Mouse (Mus musculus): ENCODE results near the gene Adm. TPM values are rescaled to one million over a fixed set of nuclear protein-coding genes. Genes with fewer than 3 reads are reported as not detected.
A peak's percentile ranks its signal among the peaks of the same experiment; 100 is the strongest.
"Not testable (repeated sequence)": the region's sequence is repeated elsewhere in the genome, so short reads cannot be mapped to it uniquely, and the experiment has no call there.

The Adm gene
- 4.1 and 5.2 TPM in 2 replicates for polyA plus RNA-seq (2016; fragmentation: Nextera tagmentation; extraction: Ambion mirVana)

DNA sequence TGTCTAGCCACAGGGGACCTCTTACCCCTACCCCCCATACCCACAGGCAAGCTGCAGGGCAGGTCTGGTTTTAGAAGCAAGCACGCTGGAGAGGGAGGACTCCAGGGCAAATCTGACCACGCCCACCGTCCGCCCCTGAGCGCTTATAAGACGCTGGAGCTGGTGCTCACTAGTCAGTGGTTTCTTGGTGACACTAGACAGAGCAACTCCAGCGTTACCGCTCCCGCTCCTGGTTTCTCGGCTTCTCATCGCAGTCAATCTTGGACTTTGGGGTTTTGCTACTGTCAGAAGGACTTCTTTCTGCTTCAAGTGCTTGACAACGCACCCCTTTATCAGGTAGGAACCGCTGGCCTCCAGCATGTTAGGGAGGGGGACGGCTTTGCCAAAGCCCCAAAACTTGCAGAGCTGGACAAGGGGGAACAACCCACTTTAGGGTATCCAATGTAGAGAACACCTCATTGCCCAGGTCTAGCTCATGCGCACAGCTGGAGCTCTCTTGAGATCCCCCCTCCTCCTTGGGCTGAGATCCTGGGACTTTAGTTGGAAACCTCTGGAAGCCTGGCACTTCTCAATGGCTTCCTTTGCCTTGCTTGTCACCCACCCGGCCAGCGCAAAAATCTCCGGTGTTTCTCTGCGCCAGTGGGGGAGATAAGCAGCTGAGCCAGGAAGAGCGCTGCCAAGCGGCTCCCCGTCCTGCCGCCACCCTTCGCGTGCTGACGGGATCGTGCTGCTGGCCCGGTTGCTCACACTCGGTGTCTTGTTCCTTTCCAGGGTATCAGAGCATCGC is at the start of gene Adm:
Gene Adm (plus strand): TSS at position 176 of the 787 bp plus-strand sequence.
- Histone ChIP-seq H3K27me3 (ENCODE audit: poor library complexity, severe bottlenecking) (peaks cover 96% of the 10 kb centered on the region), H3K27ac (peak within 1 kb of the TSS; percentile 20; the same call in 1 of the 2 replicates), H3K4me3 (peak within 1 kb of the TSS; percentile 57), H3K36me3 (replicated peaks) (no peaks in the 10 kb centered on the region), H3K4me1 (peaks cover 53% of the 10 kb centered on the region), H3K9me3 (no peaks in the 10 kb centered on the region)
- DNase-seq (ENCODE audit: extremely low spot score, low spot score), result peak; percentile 73
- 1% methylated on average over 30 of the region's 30 CpGs for WGBS

DNA sequence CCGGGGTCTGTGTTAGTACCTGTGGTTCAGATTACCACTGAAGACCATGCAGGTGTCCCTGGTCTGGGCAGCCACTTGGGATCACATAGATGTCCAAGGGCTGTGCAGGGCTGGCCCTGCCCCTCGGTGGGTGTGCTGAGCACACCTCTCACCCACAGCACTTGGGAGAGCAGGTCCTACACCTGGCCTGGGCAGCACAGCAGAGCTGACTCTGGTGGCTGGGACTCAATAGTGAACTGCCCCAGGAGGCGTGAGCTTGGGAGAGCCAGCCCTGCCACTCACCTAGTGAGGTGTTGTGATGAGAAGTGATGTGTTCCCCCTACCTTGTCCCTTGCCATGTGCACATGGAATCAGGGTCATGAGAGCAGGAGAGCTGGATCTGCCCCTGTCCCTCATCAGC is 43.8 kb upstream of the Adm start:
- no peaks in the 10 kb centered on the region for H3K27me3 ChIP-seq (ENCODE audit: poor library complexity, severe bottlenecking)
- no peak overlapping the region for H3K27ac ChIP-seq
- peaks cover 4% of the 10 kb centered on the region; the same call in 1 of the 2 replicates for H3K4me1 ChIP-seq
- 90% methylated on average over 3 of the region's 3 CpGs for WGBS
- no peak for DNase-seq (ENCODE audit: extremely low spot score, low spot score)
- H3K4me3 ChIP-seq, result no peak overlapping the region
- H3K9me3 ChIP-seq, result no peaks in the 10 kb centered on the region
- no peaks in the 10 kb centered on the region for H3K36me3 ChIP-seq (replicated peaks)

GRCm38 (mm10) chr7:110584159-110584558 is 43.3 kb upstream of the Adm start:
- no peaks in the 10 kb centered on the region for H3K9me3 ChIP-seq
- WGBS, result 71% methylated on average over 2 of the region's 2 CpGs
- DNase-seq (ENCODE audit: extremely low spot score, low spot score), result no peak

DNA sequence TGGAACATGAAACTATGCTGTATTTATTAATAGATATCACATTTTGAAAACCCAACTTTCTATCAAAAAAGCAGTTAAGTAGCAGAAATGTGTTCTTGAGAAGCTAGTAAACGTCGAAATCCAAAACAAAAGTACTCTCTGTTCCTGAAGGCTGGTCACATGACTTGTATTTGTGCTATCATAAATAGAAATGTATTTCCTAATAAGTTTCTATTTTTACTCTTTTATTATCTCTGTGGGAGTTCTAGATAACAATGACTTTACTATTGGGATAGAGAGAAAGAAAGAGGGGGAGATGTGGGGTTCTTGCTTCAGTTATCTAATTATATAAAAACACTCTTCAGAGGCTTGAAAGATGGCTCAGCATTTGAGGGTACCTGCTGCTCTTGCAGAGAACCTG is 42.2 kb upstream of the Adm start:
- Histone ChIP-seq H3K27me3 (ENCODE audit: poor library complexity, severe bottlenecking) (no peaks in the 10 kb centered on the region), H3K4me1 (peaks cover 4% of the 10 kb centered on the region; the same call in 1 of the 2 replicates), H3K9me3 (no peaks in the 10 kb centered on the region), H3K4me3 (no peak overlapping the region), H3K27ac (no peak overlapping the region), H3K36me3 (replicated peaks) (no peaks in the 10 kb centered on the region)
- no peak for DNase-seq (ENCODE audit: extremely low spot score, low spot score)
- 85% methylated on average over 2 of the region's 2 CpGs for WGBS

More at GRCm38 (mm10) chr7:110584159-110584558, 43.3 kb upstream of the Adm start:
- H3K4me1 ChIP-seq, result peaks cover 4% of the 10 kb centered on the region; the same call in 1 of the 2 replicates
- no peak overlapping the region for H3K27ac ChIP-seq
- H3K4me3 ChIP-seq, result no peak overlapping the region
- no peaks in the 10 kb centered on the region for H3K36me3 ChIP-seq (replicated peaks)
- H3K27me3 ChIP-seq (ENCODE audit: poor library complexity, severe bottlenecking), result no peaks in the 10 kb centered on the region

DNA sequence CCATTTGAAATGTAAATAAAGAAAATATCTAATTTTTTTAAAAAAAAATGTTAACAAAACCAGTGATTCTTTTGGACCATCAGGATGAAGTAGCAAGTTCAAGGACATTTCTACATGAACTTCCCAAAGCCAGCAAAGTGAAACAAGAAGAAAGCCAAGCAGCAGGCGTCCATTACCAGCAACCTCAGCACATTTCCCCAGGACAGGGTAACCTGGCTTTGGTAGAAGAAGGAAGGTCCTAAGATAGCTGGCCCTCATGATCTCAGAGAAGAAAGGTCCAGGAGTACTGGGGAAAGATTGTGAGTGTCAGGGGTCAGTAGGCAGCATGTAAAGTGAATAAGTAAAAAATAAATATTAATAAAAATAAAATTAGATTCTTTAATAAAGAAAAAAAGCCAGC is 39.7 kb upstream of the Adm start:
- Histone ChIP-seq H3K36me3 (replicated peaks) (no peaks in the 10 kb centered on the region), H3K4me3 (no peak overlapping the region), H3K9me3 (no peaks in the 10 kb centered on the region), H3K27me3 (ENCODE audit: poor library complexity, severe bottlenecking) (no peaks in the 10 kb centered on the region), H3K4me1 (peaks cover 4% of the 10 kb centered on the region; the same call in 1 of the 2 replicates), H3K27ac (no peak overlapping the region)
- 86% methylated on average over 1 of the region's 1 CpGs for WGBS
- no peak for DNase-seq (ENCODE audit: extremely low spot score, low spot score)

DNA sequence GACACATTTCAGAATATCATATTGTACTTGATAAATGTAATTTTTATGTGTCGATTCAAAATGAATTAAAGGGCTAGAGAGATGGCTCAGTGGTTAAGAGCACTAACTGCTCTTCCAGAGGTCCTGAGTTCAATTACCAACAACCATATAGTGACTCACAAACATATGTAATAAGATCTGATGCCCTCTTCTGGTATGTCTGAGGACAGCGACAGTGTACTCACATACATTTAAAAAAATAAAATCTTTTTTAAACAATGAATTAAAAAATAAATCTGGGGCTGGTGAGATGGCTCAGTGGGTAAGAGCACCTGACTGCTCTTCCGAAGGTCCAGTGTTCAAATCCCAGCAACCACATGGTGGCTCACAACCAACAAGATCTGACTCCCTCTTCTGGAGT is 33.5 kb upstream of the Adm start:
- not testable (repeated sequence) for H3K36me3 ChIP-seq (replicated peaks); H3K9me3 ChIP-seq; H3K4me1 ChIP-seq; DNase-seq (ENCODE audit: extremely low spot score, low spot score); H3K4me3 ChIP-seq; H3K27me3 ChIP-seq (ENCODE audit: poor library complexity, severe bottlenecking); H3K27ac ChIP-seq
- 94% methylated on average over 3 of the region's 3 CpGs for WGBS

- H3K36me3 ChIP-seq (replicated peaks), result peaks cover 10% of the 10 kb centered on the region
- H3K9me3 ChIP-seq, result no peaks in the 10 kb centered on the region; the same call in 1 of the 2 replicates
- H3K4me1 ChIP-seq, result no peaks in the 10 kb centered on the region
- DNase-seq (ENCODE audit: extremely low spot score, low spot score), result no peak
- WGBS, result 95% methylated on average over 1 of the region's 1 CpGs
- no peak overlapping the region for H3K4me3 ChIP-seq
- H3K27ac ChIP-seq, result no peak overlapping the region
- H3K27me3 ChIP-seq (ENCODE audit: poor library complexity, severe bottlenecking), result no peaks in the 10 kb centered on the region
These were observed 30.3 kb upstream of the Adm start for GRCm38 (mm10) chr7:110597141-110597540.

GRCm38 (mm10) chr7:110605476-110605875 is 22.0 kb upstream of the Adm start:
- WGBS, result 85% methylated on average over 4 of the region's 4 CpGs
- Histone ChIP-seq H3K27me3 (ENCODE audit: poor library complexity, severe bottlenecking) (no peaks in the 10 kb centered on the region), H3K27ac (no peak overlapping the region), H3K36me3 (replicated peaks) (0 out of 2 replicates have a peak, but pooled peaks cover 3% of the 10 kb centered on the region), H3K4me1 (0 out of 2 replicates have a peak, but pooled peaks cover 3% of the 10 kb centered on the region), H3K9me3 (no peaks in the 10 kb centered on the region; the same call in 1 of the 2 replicates), H3K4me3 (no peak overlapping the region)
- no peak for DNase-seq (ENCODE audit: extremely low spot score, low spot score)

DNA sequence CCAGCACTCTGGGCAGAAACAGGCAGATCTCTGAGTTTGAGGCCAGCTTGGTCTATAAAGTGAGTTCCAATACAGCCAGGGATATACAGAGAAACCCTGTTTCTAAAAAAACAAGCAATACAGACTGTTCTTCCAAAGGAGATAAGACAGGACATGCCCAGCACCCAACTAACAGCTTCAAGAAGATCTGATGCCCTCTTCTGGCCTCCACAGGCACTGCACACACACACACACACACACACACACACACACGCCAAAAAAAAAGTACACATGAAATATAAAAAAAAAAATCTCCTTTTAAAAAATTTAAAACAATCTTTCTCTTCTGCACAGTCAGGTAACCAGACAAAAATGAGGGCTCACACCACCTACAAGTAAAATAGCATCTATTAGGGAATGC is 20.6 kb upstream of the Adm start:
- H3K27me3 ChIP-seq (ENCODE audit: poor library complexity, severe bottlenecking), result no peaks in the 10 kb centered on the region
- 0 out of 2 replicates have a peak, but pooled peaks cover 3% of the 10 kb centered on the region for H3K36me3 ChIP-seq (replicated peaks)
- no peak overlapping the region for H3K4me3 ChIP-seq
- no peaks in the 10 kb centered on the region; the same call in 1 of the 2 replicates for H3K9me3 ChIP-seq
- DNase-seq (ENCODE audit: extremely low spot score, low spot score), result no peak
- no peak overlapping the region for H3K27ac ChIP-seq
- WGBS, result 94% methylated on average over 1 of the region's 1 CpGs
- H3K4me1 ChIP-seq, result 0 out of 2 replicates have a peak, but pooled peaks cover 3% of the 10 kb centered on the region

DNA sequence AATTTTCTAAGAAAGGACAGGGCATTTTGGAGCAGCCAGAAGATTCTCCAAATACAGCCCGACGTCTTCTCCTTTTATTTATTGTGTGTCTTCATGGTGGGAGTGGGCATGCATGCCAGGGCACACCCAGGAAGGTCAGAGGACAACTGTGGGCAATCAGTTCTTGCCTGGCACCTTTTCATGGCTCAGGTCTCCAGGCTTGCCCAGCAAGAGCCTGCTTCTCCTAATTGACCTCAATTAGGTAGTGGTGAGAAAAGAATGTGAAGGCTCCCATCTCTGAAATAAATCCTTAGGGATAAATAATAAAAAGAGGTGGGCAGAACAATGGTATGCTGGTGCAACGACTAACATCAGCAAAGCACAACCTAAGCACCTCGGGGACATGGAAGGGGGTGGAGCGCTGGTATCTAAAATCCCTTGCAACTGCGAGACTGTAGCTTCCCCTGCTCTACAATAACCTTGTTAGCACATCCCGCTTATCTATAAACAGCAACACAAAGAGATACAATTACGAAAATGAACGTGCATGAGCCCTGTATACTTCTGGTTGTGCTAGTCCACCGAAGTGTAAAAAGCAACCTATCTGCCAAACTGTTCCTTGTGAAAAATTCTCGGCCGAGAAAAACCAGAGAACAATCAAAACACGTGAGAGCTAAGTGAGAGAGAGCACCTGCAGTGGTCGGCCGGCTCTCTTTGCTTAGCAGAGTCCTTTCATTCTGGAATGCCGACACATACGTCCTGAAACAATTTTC is 13.9 kb upstream of the Adm start:
- H3K27me3 ChIP-seq (ENCODE audit: poor library complexity, severe bottlenecking), result peaks cover 17% of the 10 kb centered on the region
- peak overlapping the region; percentile 98 for H3K27ac ChIP-seq
- 5% methylated on average over 17 of the region's 17 CpGs for WGBS
- H3K9me3 ChIP-seq, result no peaks in the 10 kb centered on the region
- peak overlapping the region; percentile 93 for H3K4me3 ChIP-seq
- no peak for DNase-seq (ENCODE audit: extremely low spot score, low spot score)
- no peaks in the 10 kb centered on the region for H3K36me3 ChIP-seq (replicated peaks)
- peaks cover 26% of the 10 kb centered on the region for H3K4me1 ChIP-seq

- Histone ChIP-seq H3K27me3 (ENCODE audit: poor library complexity, severe bottlenecking) (peaks cover 18% of the 10 kb centered on the region), H3K9me3 (no peaks in the 10 kb centered on the region), H3K4me3 (peak within 1 kb of the TSS; percentile 93), H3K36me3 (replicated peaks) (no peaks in the 10 kb centered on the region), H3K27ac (peak within 1 kb of the TSS; percentile 98), H3K4me1 (peaks cover 26% of the 10 kb centered on the region)
- WGBS, result under 1% methylated on average over 126 of the region's 127 CpGs
- peak; percentile 89 for DNase-seq (ENCODE audit: extremely low spot score, low spot score)
These were observed 13.1 kb upstream of the Adm start, which contains the start of gene Sbf2 for GRCm38 (mm10) chr7:110614133-110615063. Sbf2 (minus strand) TSS chr7:110614922.

- H3K27me3 ChIP-seq (ENCODE audit: poor library complexity, severe bottlenecking), result peaks cover 24% of the 10 kb centered on the region
- WGBS, result under 1% methylated on average over 20 of the region's 20 CpGs
- H3K4me3 ChIP-seq, result peak overlapping the region; percentile 93
- peak; percentile 70 for DNase-seq (ENCODE audit: extremely low spot score, low spot score)
- peaks cover 26% of the 10 kb centered on the region for H3K4me1 ChIP-seq
- peak overlapping the region; percentile 98 for H3K27ac ChIP-seq
- H3K36me3 ChIP-seq (replicated peaks), result no peaks in the 10 kb centered on the region
- no peaks in the 10 kb centered on the region for H3K9me3 ChIP-seq
These were observed 12.3 kb upstream of the Adm start for GRCm38 (mm10) chr7:110615151-110615631.

Data from forebrain, embryonic 10.5 days (tissue).